Mouse (Mus musculus): ENCODE results near the gene Serpinb1c.

Gene Serpinb1c

GRCm38 (mm10) chr13:32898111-32898510 lies at the start of gene Serpinb1c:
Serpinb1c (minus strand) TSS chr13:32898211.
- 96% methylated on average over 2 of the region's 2 CpGs for WGBS

- WGBS = 82% methylated on average over 3 of the region's 3 CpGs
These were observed 41.2 kb upstream of the Serpinb1c start for GRCm38 (mm10) chr13:32939191-32939590.

- 85% methylated on average over 4 of the region's 4 CpGs for WGBS
These were observed 40.3 kb upstream of the Serpinb1c start for GRCm38 (mm10) chr13:32938275-32938674.

- 46% methylated on average over 1 of the region's 1 CpGs for WGBS
These were observed 36.8 kb upstream of the Serpinb1c start for GRCm38 (mm10) chr13:32934706-32935381.

GRCm38 (mm10) chr13:32929107-32929750 lies 31.2 kb upstream of the Serpinb1c start:
- 82% methylated on average over 2 of the region's 2 CpGs for WGBS

- WGBS = 77% methylated on average over 1 of the region's 1 CpGs
These were observed 29.2 kb upstream of the Serpinb1c start for GRCm38 (mm10) chr13:32927241-32927640.

- 86% methylated on average over 2 of the region's 2 CpGs for WGBS
These were observed 28.6 kb upstream of the Serpinb1c start for GRCm38 (mm10) chr13:32926661-32927060.

- 65% methylated on average over 7 of the region's 7 CpGs for WGBS
These were observed 26.8 kb upstream of the Serpinb1c start for GRCm38 (mm10) chr13:32924578-32925360.

GRCm38 (mm10) chr13:32908182-32908581 lies 10.2 kb upstream of the Serpinb1c start:
- 71% methylated on average over 3 of the region's 3 CpGs for whole genome bisulfite sequencing

GRCm38 (mm10) chr13:32903211-32903873 lies 5.3 kb upstream of the Serpinb1c start:
- WGBS = 30% methylated on average over 8 of the region's 8 CpGs

- 13% methylated on average over 4 of the region's 4 CpGs for WGBS
These were observed 4.5 kb upstream of the Serpinb1c start for GRCm38 (mm10) chr13:32902481-32903015.

GRCm38 (mm10) chr13:32900639-32901038 lies 2.6 kb upstream of the Serpinb1c start:
- WGBS = 36% methylated on average over 2 of the region's 2 CpGs

GRCm38 (mm10) chr13:32899114-32899513 lies 1.1 kb upstream of the Serpinb1c start:
- 85% methylated on average over 2 of the region's 2 CpGs for WGBS

GRCm38 (mm10) chr13:32896931-32897330 lies 1.1 kb downstream of the Serpinb1c start:
- WGBS = 80% methylated on average over 4 of the region's 4 CpGs

- 63% methylated on average over 1 of the region's 1 CpGs for WGBS
These were observed 24.1 kb downstream of the Serpinb1c start for GRCm38 (mm10) chr13:32873862-32874261.

- 75% methylated on average over 5 of the region's 5 CpGs for WGBS
These were observed 29.2 kb downstream of the Serpinb1c start for GRCm38 (mm10) chr13:32868843-32869242.

GRCm38 (mm10) chr13:32868233-32868632 lies 29.8 kb downstream of the Serpinb1c start:
- 85% methylated on average over 4 of the region's 4 CpGs for WGBS

GRCm38 (mm10) chr13:32867030-32867429 lies 31.0 kb downstream of the Serpinb1c start:
- WGBS = 54% methylated on average over 2 of the region's 2 CpGs

- 5% methylated on average over 9 of the region's 9 CpGs for WGBS
These were observed 31.5 kb downstream of the Serpinb1c start for GRCm38 (mm10) chr13:32866484-32866883.

- 59% methylated on average over 2 of the region's 2 CpGs for WGBS
These were observed 32.4 kb downstream of the Serpinb1c start for GRCm38 (mm10) chr13:32865591-32865990.

- WGBS = 84% methylated on average over 3 of the region's 3 CpGs
These were observed 33.5 kb downstream of the Serpinb1c start for GRCm38 (mm10) chr13:32864529-32864928.

GRCm38 (mm10) chr13:32860821-32861220 lies 37.2 kb downstream of the Serpinb1c start:
- WGBS = 89% methylated on average over 3 of the region's 3 CpGs
